8 mouse cellular contexts compared by ENCODE assay signal in the genomic region with DNA sequence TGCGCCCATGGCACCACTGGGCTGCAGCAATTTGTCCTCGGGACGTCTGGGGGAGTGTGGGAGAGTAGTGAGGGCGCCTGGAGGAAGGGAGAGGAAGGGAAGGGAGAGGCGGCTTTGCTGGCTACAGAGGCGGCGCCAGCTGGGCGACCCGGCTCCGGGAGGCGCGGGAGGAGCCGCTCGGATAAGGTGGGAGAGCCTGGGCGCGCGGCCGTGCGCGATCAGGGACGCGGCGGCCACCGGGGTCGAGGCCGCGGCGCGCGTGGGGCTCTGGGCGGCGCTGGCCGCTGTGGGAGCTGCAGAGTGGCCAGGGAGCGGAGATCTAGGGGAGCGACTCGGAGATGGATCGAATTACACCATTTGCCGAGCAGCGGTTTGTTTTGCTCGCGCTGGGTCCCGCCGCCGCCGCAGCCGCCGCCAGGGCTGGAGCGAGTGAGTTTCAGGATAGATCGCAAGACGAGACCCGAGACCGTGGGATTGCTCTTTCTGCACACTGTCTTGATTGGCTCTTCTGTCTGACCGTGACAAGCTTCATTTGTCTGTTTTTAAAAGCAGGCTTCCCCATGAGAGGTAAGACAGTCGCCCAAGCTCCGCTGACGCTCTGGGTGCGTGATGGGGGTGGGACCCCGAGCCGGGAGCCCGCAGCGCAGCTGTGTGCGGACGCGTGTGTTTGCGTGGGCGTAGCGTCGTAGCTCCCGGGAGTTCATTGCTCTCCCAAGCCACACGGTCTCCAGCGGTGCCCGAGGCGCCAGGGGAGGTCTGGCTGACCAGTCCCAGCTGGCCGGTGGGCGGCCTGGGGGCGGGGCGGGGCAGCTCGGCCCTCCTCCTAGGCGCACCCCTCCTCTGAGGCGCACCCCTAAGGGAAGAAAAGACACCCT.
DNase-seq lines count a peak whose midpoint lies in the region; ATAC-seq and TF ChIP-seq lines count a peak whose summit lies in the region.

No protein-coding gene starts in this region.

- ATAC-seq in forebrain, embryonic 12.5 days (ENCODE audit: low FRiP score): peak; percentile 86
- peak; percentile 95 for ATAC-seq in heart, embryonic 15.5 days (replicated peaks; ENCODE audit: insufficient number of reproducible peaks, insufficient read depth, low FRiP score, low read depth)
- ATAC-seq in kidney, postnatal 0 days (replicated peaks; ENCODE audit: low FRiP score, low read depth): peak; percentile 94
- ATAC-seq in liver, embryonic 11.5 days (replicated peaks; ENCODE audit: low FRiP score): peak; percentile 84
- ATAC-seq in stomach, embryonic 16.5 days (ENCODE audit: insufficient read depth, low FRiP score): peak; percentile 94

- peaks cover 25% of the 10 kb centered on the region for H3K4me1 ChIP-seq in forebrain, embryonic 12.5 days
- H3K4me1 ChIP-seq in heart, embryonic 15.5 days (replicated peaks): peaks cover 46% of the 10 kb centered on the region
- H3K4me1 ChIP-seq in kidney, postnatal 0 days (replicated peaks; ENCODE audit: insufficient read depth, low read length): 0 out of 2 replicates have a peak, but pooled peaks cover 9% of the 10 kb centered on the region
- H3K4me1 ChIP-seq in liver, embryonic 11.5 days (replicated peaks; ENCODE audit: control insufficient read depth, insufficient read depth, low read length): no peaks in the 10 kb centered on the region; the same call in 1 of the 2 replicates
- H3K4me1 ChIP-seq in stomach, embryonic 16.5 days (ENCODE audit: control insufficient read depth, insufficient read depth, low read length): peaks cover 9% of the 10 kb centered on the region; the same call in 1 of the 2 replicates

- peak overlapping the region; percentile 69 for H3K9ac ChIP-seq in forebrain, embryonic 12.5 days
- peak overlapping the region; percentile 95 for H3K9ac ChIP-seq in heart, embryonic 15.5 days
- H3K9ac ChIP-seq in kidney, postnatal 0 days (ENCODE audit: low read depth, low read length): peak overlapping the region; percentile 69
- peak overlapping the region; percentile 59 for H3K9ac ChIP-seq in liver, embryonic 11.5 days (ENCODE audit: low read depth, low read length)
- peak overlapping the region; percentile 79 for H3K9ac ChIP-seq in stomach, embryonic 16.5 days (ENCODE audit: low read length)

- peak overlapping the region; percentile 53 for H3ac ChIP-seq in myocyte (ENCODE audit: control insufficient read depth, insufficient read length)

- H3K9me3 ChIP-seq in forebrain, embryonic 12.5 days: no peaks in the 10 kb centered on the region
- H3K9me3 ChIP-seq in heart, embryonic 15.5 days (replicated peaks): no peaks in the 10 kb centered on the region
- H3K9me3 ChIP-seq in kidney, postnatal 0 days (replicated peaks; ENCODE audit: low read length): no peaks in the 10 kb centered on the region
- no peaks in the 10 kb centered on the region for H3K9me3 ChIP-seq in liver, embryonic 11.5 days (ENCODE audit: control insufficient read depth, low read length)
- no peaks in the 10 kb centered on the region for H3K9me3 ChIP-seq in stomach, embryonic 16.5 days (replicated peaks; ENCODE audit: control insufficient read depth, low read length)

- DNase-seq in CD4-positive helper T cell, adult 2 months (ENCODE audit: low read depth, low spot score): peak; percentile 22
- DNase-seq in brain, embryonic 14.5 days (ENCODE audit: low read depth): peak; percentile 89
- peak; percentile 92 for DNase-seq in kidney, postnatal 0 days (ENCODE audit: low spot score)
- DNase-seq in liver, embryonic 11.5 days (ENCODE audit: low spot score): peak; percentile 77

- 0 out of 2 replicates have a peak, but pooled peaks have one; percentile 27 for TF ChIP-seq POLR2A in brain, embryonic 14.5 days (IDR thresholded peaks at IDR 0.05; ENCODE audit: borderline replicate concordance, extremely low read depth, insufficient read depth, insufficient read length, poor library complexity, severe bottlenecking)
- TF ChIP-seq POLR2A in myocyte (IDR thresholded peaks at IDR 0.05; ENCODE audit: insufficient read length, low read depth): peak; percentile 56

- no peaks in the 10 kb centered on the region for H3K79me2 ChIP-seq in myocyte (ENCODE audit: control insufficient read depth, insufficient read depth)

- peak overlapping the region; percentile 87 for H3K27ac ChIP-seq in forebrain, embryonic 12.5 days
- peak overlapping the region; percentile 98 for H3K27ac ChIP-seq in heart, embryonic 15.5 days
- H3K27ac ChIP-seq in kidney, postnatal 0 days: peak overlapping the region; percentile 85
- H3K27ac ChIP-seq in liver, embryonic 11.5 days (ENCODE audit: low read depth, low read length): peak overlapping the region; percentile 83
- H3K27ac ChIP-seq in stomach, embryonic 16.5 days (ENCODE audit: low read length): peak overlapping the region; percentile 95

- peak overlapping the region; percentile 77 for H3K4me3 ChIP-seq in forebrain, embryonic 12.5 days (replicated peaks)
- peak overlapping the region; percentile 92 for H3K4me3 ChIP-seq in heart, embryonic 15.5 days
- peak overlapping the region; percentile 73 for H3K4me3 ChIP-seq in kidney, postnatal 0 days (replicated peaks; ENCODE audit: low read depth, low read length)
- H3K4me3 ChIP-seq in liver, embryonic 11.5 days (ENCODE audit: low read depth, low read length): peak overlapping the region; percentile 63
- H3K4me3 ChIP-seq in myocyte: peak overlapping the region; percentile 54
- H3K4me3 ChIP-seq in stomach, embryonic 16.5 days (replicated peaks; ENCODE audit: low read length): peak overlapping the region; percentile 71

- H3K36me3 ChIP-seq in forebrain, embryonic 12.5 days (replicated peaks): no peaks in the 10 kb centered on the region
- no peaks in the 10 kb centered on the region for H3K36me3 ChIP-seq in heart, embryonic 15.5 days
- no peaks in the 10 kb centered on the region for H3K36me3 ChIP-seq in kidney, postnatal 0 days (ENCODE audit: insufficient read depth, low read length)
- no peaks in the 10 kb centered on the region for H3K36me3 ChIP-seq in liver, embryonic 11.5 days (ENCODE audit: control insufficient read depth, insufficient read depth, low read length)
- H3K36me3 ChIP-seq in myocyte (ENCODE audit: control insufficient read depth, insufficient read depth): no peaks in the 10 kb centered on the region
- no peaks in the 10 kb centered on the region for H3K36me3 ChIP-seq in stomach, embryonic 16.5 days (ENCODE audit: control insufficient read depth, insufficient read depth, low read length)

- peak overlapping the region; percentile 95 for H3K4me2 ChIP-seq in forebrain, embryonic 12.5 days
- peak overlapping the region; percentile 69 for H3K4me2 ChIP-seq in heart, embryonic 15.5 days
- peak overlapping the region; percentile 67 for H3K4me2 ChIP-seq in kidney, postnatal 0 days (ENCODE audit: low read length)
- peak overlapping the region; percentile 78 for H3K4me2 ChIP-seq in liver, embryonic 11.5 days
- H3K4me2 ChIP-seq in myocyte (ENCODE audit: low read depth): peak overlapping the region; percentile 92
- peak overlapping the region; percentile 72 for H3K4me2 ChIP-seq in stomach, embryonic 16.5 days (ENCODE audit: low read depth, low read length)

- no peak for TF ChIP-seq CTCF in brain, embryonic 14.5 days (IDR thresholded peaks at IDR 0.05; ENCODE audit: borderline replicate concordance, extremely low read depth, insufficient read depth, insufficient read length)
- TF ChIP-seq CTCF in kidney, postnatal 0 days (IDR thresholded peaks at IDR 0.05; ENCODE audit: low read depth): peak; percentile 1

- WGBS in forebrain, embryonic 12.5 days: under 1% methylated on average over 78 of the region's 80 CpGs
- under 1% methylated on average over 80 of the region's 80 CpGs for WGBS in heart, embryonic 15.5 days
- 0% methylated on average over 75 of the region's 80 CpGs for WGBS in kidney, postnatal 0 days
- WGBS in liver, embryonic 11.5 days: 2% methylated on average over 76 of the region's 80 CpGs
- WGBS in stomach, embryonic 16.5 days: under 1% methylated on average over 79 of the region's 80 CpGs

- H3K27me3 ChIP-seq in forebrain, embryonic 12.5 days: peaks cover 26% of the 10 kb centered on the region
- H3K27me3 ChIP-seq in heart, embryonic 15.5 days: no peaks in the 10 kb centered on the region
- no peaks in the 10 kb centered on the region for H3K27me3 ChIP-seq in kidney, postnatal 0 days (ENCODE audit: insufficient read depth, low read length)
- H3K27me3 ChIP-seq in liver, embryonic 11.5 days (replicated peaks; ENCODE audit: control insufficient read depth, insufficient read depth, low read length): peaks cover 30% of the 10 kb centered on the region
- no peaks in the 10 kb centered on the region for H3K27me3 ChIP-seq in myocyte (ENCODE audit: control insufficient read depth, insufficient read depth, insufficient read length)
- no peaks in the 10 kb centered on the region for H3K27me3 ChIP-seq in stomach, embryonic 16.5 days (ENCODE audit: control insufficient read depth, insufficient read depth, low read length)

TF ChIP-seq in myocyte, 11 proteins besides CTCF, POLR2A, EP300 and RAD21:
- TF ChIP-seq MYOG (IDR thresholded peaks at IDR 0.05; ENCODE audit: control insufficient read depth in 1 of 3, insufficient read depth in 1 of 3, insufficient read length in 2 of 3, low read depth in 2 of 3): peak in 2 of 3 experiments; percentile 77 to 84
- peak; percentile 41 for TF ChIP-seq TCF3 (IDR thresholded peaks at IDR 0.05; ENCODE audit: insufficient read length, low read depth)
- TF ChIP-seq SRF (IDR thresholded peaks at IDR 0.05; ENCODE audit: control insufficient read depth, insufficient read length, low read depth): no peak
- TF ChIP-seq POLR2AphosphoS2 (IDR thresholded peaks at IDR 0.05; ENCODE audit: insufficient read length, low read depth): peak; percentile 69
- TF ChIP-seq MYOD1 (IDR thresholded peaks at IDR 0.05; ENCODE audit: control insufficient read depth in 1 of 3, insufficient read length in 2 of 3, low read depth in 2 of 3): peak in 2 of 3 experiments; percentile 67 to 79
- no peak for TF ChIP-seq CEBPB (IDR thresholded peaks at IDR 0.05; ENCODE audit: insufficient read depth, poor library complexity, severe bottlenecking)
- no peak for TF ChIP-seq MAX (IDR thresholded peaks at IDR 0.05; ENCODE audit: low read depth)
- no peak for TF ChIP-seq REST (IDR thresholded peaks at IDR 0.05; ENCODE audit: insufficient read depth, insufficient read length)
- TF ChIP-seq E2F4 (IDR thresholded peaks at IDR 0.05; ENCODE audit: insufficient read depth): no peak

Comparison
In these comparisons a context has a peak if more than half of its experiments do, and no peak if none do; other contexts are left out.
1. Peak in every context shown above with its lines: DNase-seq, ATAC-seq, H3K4me3 ChIP-seq and H3K27ac ChIP-seq.
2. DNase-seq: peak in every context shown above with its lines; median percentile 92 in kidney, postnatal 0 days; 89 in brain, embryonic 14.5 days; 77 in liver, embryonic 11.5 days; 22 in CD4-positive helper T cell, adult 2 months.